Mouse (Mus musculus) cerebellum, adult 11 months (tissue): Measurements from ENCODE around the gene Frmd4b.

Source experiments
- DNase-seq: peaks from one replicate; pipeline ENCODE4 v3.0.0; 2022

Frmd4b gene

GRCm38 (mm10) chr6:97617266-97617743 lies at the start of gene Frmd4b:
Frmd4b (minus strand) TSS chr6:97617541.
- DNase-seq = peak; percentile 49

- DNase-seq = no peak
Observed at GRCm38 (mm10) chr6:97666417-97666816, 49.1 kb upstream of the Frmd4b start.

GRCm38 (mm10) chr6:97658921-97659320 lies 41.6 kb upstream of the Frmd4b start:
- no peak for DNase-seq

GRCm38 (mm10) chr6:97655986-97656385 lies 38.6 kb upstream of the Frmd4b start:
- no peak for DNase-seq

- no peak for DNase-seq
Observed at GRCm38 (mm10) chr6:97647501-97647900, 30.2 kb upstream of the Frmd4b start.

- DNase-seq = no peak
Observed at GRCm38 (mm10) chr6:97623330-97623729, 6.0 kb upstream of the Frmd4b start.

GRCm38 (mm10) chr6:97622236-97622635 lies 4.9 kb upstream of the Frmd4b start:
- DNase-seq = no peak

- DNase-seq = no peak
Observed at GRCm38 (mm10) chr6:97617774-97618173, 433 bp upstream of the Frmd4b start.

GRCm38 (mm10) chr6:97616658-97617265 lies 579 bp downstream of the Frmd4b start:
- DNase-seq = peak; percentile 12

GRCm38 (mm10) chr6:97615901-97616461 lies 1.4 kb downstream of the Frmd4b start:
- no peak for DNase-seq

- DNase-seq = no peak
Observed at GRCm38 (mm10) chr6:97614179-97614578, 3.2 kb downstream of the Frmd4b start.

GRCm38 (mm10) chr6:97612861-97613260 lies 4.5 kb downstream of the Frmd4b start:
- no peak for DNase-seq

- DNase-seq = no peak
Observed at GRCm38 (mm10) chr6:97610051-97610450, 7.3 kb downstream of the Frmd4b start.

GRCm38 (mm10) chr6:97607646-97608045 lies 9.7 kb downstream of the Frmd4b start:
- DNase-seq = no peak

GRCm38 (mm10) chr6:97595218-97595617 lies 22.1 kb downstream of the Frmd4b start:
- no peak for DNase-seq

GRCm38 (mm10) chr6:97594589-97594988 lies 22.8 kb downstream of the Frmd4b start:
- no peak for DNase-seq

GRCm38 (mm10) chr6:97590230-97590629 lies 27.1 kb downstream of the Frmd4b start:
- DNase-seq = no peak

GRCm38 (mm10) chr6:97589581-97589980 lies 27.8 kb downstream of the Frmd4b start:
- DNase-seq = no peak

- no peak for DNase-seq
Observed at GRCm38 (mm10) chr6:97589031-97589430, 28.3 kb downstream of the Frmd4b start.

GRCm38 (mm10) chr6:97586606-97587005 lies 30.7 kb downstream of the Frmd4b start:
- no peak for DNase-seq

GRCm38 (mm10) chr6:97586024-97586423 lies 31.3 kb downstream of the Frmd4b start:
- no peak for DNase-seq

GRCm38 (mm10) chr6:97582748-97583147 lies 34.6 kb downstream of the Frmd4b start:
- DNase-seq = no peak

- DNase-seq = no peak
Observed at GRCm38 (mm10) chr6:97581941-97582340, 35.4 kb downstream of the Frmd4b start.

- no peak for DNase-seq
Observed at GRCm38 (mm10) chr6:97580479-97581030, 36.8 kb downstream of the Frmd4b start.

GRCm38 (mm10) chr6:97579704-97580103 lies 37.6 kb downstream of the Frmd4b start:
- DNase-seq = no peak
